In genomic region chr12:103389982-103390381, GRCm38 (mm10) we compare ENCODE assay signal across 11 mouse cellular contexts. TPM values are rescaled to one million over a fixed set of nuclear protein-coding genes. Genes with fewer than 3 reads are reported as not detected.
DNase-seq lines count a peak whose midpoint lies in the region; ATAC-seq lines count a peak whose summit lies in the region.
"Had no signal": no experiment of that assay in that cellular context is flagged by ENCODE, and none has a peak within 500 bp of the region (broad histone marks: within the 10 kb centered on the region; RNA-seq: fewer than 3 reads in every experiment).

No protein-coding gene starts in this region.

- WGBS in heart, embryonic 10.5 days, result 68% methylated on average over 4 of the region's 4 CpGs
- 83% methylated on average over 4 of the region's 4 CpGs for WGBS in limb, embryonic 13.5 days
- WGBS in neural tube, embryonic 15.5 days, result 81% methylated on average over 4 of the region's 4 CpGs

- H3K4me3 ChIP-seq in heart, embryonic 10.5 days, result peak overlapping the region; percentile 76
- no peak overlapping the region for H3K4me3 ChIP-seq in limb, embryonic 13.5 days
- no peak overlapping the region for H3K4me3 ChIP-seq in neural tube, embryonic 15.5 days (replicated peaks)

- H3K4me2 ChIP-seq in limb, embryonic 13.5 days (replicated peaks), result peak overlapping the region; percentile 86
- peak overlapping the region; percentile 82; the same call in 1 of the 2 replicates for H3K4me2 ChIP-seq in neural tube, embryonic 15.5 days

- H3K27ac ChIP-seq in heart, embryonic 10.5 days, result peak overlapping the region; percentile 94
- no peak overlapping the region for H3K27ac ChIP-seq in limb, embryonic 13.5 days
- no peak overlapping the region for H3K27ac ChIP-seq in neural tube, embryonic 15.5 days (replicated peaks)
- H3K27ac ChIP-seq: limb, embryonic 15.5 days had no signal

- no peaks in the 10 kb centered on the region for H3K36me3 ChIP-seq in heart, embryonic 10.5 days
- H3K36me3 ChIP-seq in limb, embryonic 13.5 days, result no peaks in the 10 kb centered on the region
- no peaks in the 10 kb centered on the region for H3K36me3 ChIP-seq in neural tube, embryonic 15.5 days
- H3K36me3 ChIP-seq: hindbrain, embryonic 10.5 days; limb, embryonic 15.5 days had no signal

- no peaks in the 10 kb centered on the region for H3K27me3 ChIP-seq in heart, embryonic 10.5 days (ENCODE audit: insufficient read depth, poor library complexity, severe bottlenecking)
- H3K27me3 ChIP-seq in limb, embryonic 13.5 days, result no peaks in the 10 kb centered on the region
- H3K27me3 ChIP-seq in neural tube, embryonic 15.5 days (replicated peaks), result no peaks in the 10 kb centered on the region
- H3K27me3 ChIP-seq: limb, embryonic 15.5 days had no signal

- intact Hi-C loops in heart, postnatal 25 days (cut with DNase I), result loop anchor here (5.0 kb wide), 1 partner anchor 37 kb away; the partner anchor contains the start of gene Ddx24

- no peaks in the 10 kb centered on the region for H3K9me3 ChIP-seq in heart, embryonic 10.5 days
- H3K9me3 ChIP-seq in limb, embryonic 13.5 days, result no peaks in the 10 kb centered on the region
- no peaks in the 10 kb centered on the region for H3K9me3 ChIP-seq in neural tube, embryonic 15.5 days (replicated peaks)
- H3K9me3 ChIP-seq: hindbrain, embryonic 10.5 days; limb, embryonic 15.5 days had no signal

- peak overlapping the region; percentile 51; the same call in 1 of the 2 replicates for H3K9ac ChIP-seq in limb, embryonic 13.5 days
- H3K9ac ChIP-seq in neural tube, embryonic 15.5 days (replicated peaks), result 0 out of 2 replicates have a peak overlapping the region, but pooled peaks have one; percentile 3
- H3K9ac ChIP-seq: limb, embryonic 15.5 days had no signal

- ATAC-seq in limb, embryonic 13.5 days (ENCODE audit: low FRiP score, low read depth), result no peak
- ATAC-seq in neural tube, embryonic 15.5 days (ENCODE audit: low FRiP score), result no peak

- DNase-seq in heart, embryonic 10.5 days (ENCODE audit: low spot score), result no peak
- no peak for DNase-seq in heart, postnatal 25 days (ENCODE audit: low spot score)
- peak; percentile 28 for DNase-seq in lung, postnatal 25 days (ENCODE audit: low spot score)
- DNase-seq in lung, postnatal 4 days, result no peak
- no peak for DNase-seq in kidney, adult 18-20 months
- no peak for DNase-seq in gastrocnemius, adult 18-20 months (ENCODE audit: low spot score)
- DNase-seq: kidney, postnatal 36 days had no signal

- H3K4me1 ChIP-seq in heart, embryonic 10.5 days, result peaks cover 56% of the 10 kb centered on the region
- peaks cover 13% of the 10 kb centered on the region for H3K4me1 ChIP-seq in limb, embryonic 13.5 days
- peaks cover 21% of the 10 kb centered on the region for H3K4me1 ChIP-seq in neural tube, embryonic 15.5 days

RNA-seq across cellular contexts. Expression of gene Otub2, which starts 1.5 kb away (rescaled TPM):
- polyA plus RNA-seq in heart, embryonic 10.5 days (2016; fragmentation: Nextera tagmentation; extraction: Ambion mirVana), result 22.5 and 26.0 TPM in 2 replicates
- total RNA-seq in heart, postnatal 25 days (2021), result 1 to 10 TPM; 4.4 to 4.9 TPM
- 12.2 and 12.6 TPM in 2 replicates for polyA plus RNA-seq in limb, embryonic 13.5 days (2015; fragmentation: Nextera tagmentation; extraction: Ambion mirVana)
- 20.3 and 23.1 TPM in 2 replicates for polyA plus RNA-seq in neural tube, embryonic 15.5 days (2015; fragmentation: Nextera tagmentation; extraction: Ambion mirVana)
- 10 to 100 TPM; 11.2 to 15.5 TPM for total RNA-seq in gastrocnemius, adult 18-20 months (2021)

RNA-seq across cellular contexts. Expression of gene 9330161L09Rik, which starts 17.6 kb away (rescaled TPM):
- 0.53 and 0.62 TPM in 2 replicates for polyA plus RNA-seq in heart, embryonic 10.5 days (2016; fragmentation: Nextera tagmentation; extraction: Ambion mirVana)
- total RNA-seq in heart, postnatal 25 days (2021), result 1 to 10 TPM; 1.2 to 1.3 TPM
- 0.29 and 0.51 TPM in 2 replicates for polyA plus RNA-seq in limb, embryonic 13.5 days (2015; fragmentation: Nextera tagmentation; extraction: Ambion mirVana)
- 0.36 and 1.1 TPM in 2 replicates for polyA plus RNA-seq in neural tube, embryonic 15.5 days (2015; fragmentation: Nextera tagmentation; extraction: Ambion mirVana)
- 1 to 10 TPM in 1 of 2 experiments, under 1 TPM in 1; 0.62 to 1.1 TPM for total RNA-seq in gastrocnemius, adult 18-20 months (2021)
- polyA plus RNA-seq: hindbrain, embryonic 10.5 days had no signal

RNA-seq across cellular contexts. Expression of gene Asb2, which starts 34.2 kb away (rescaled TPM):
- 152 and 312 TPM in 2 replicates for polyA plus RNA-seq in heart, embryonic 10.5 days (2016; fragmentation: Nextera tagmentation; extraction: Ambion mirVana)
- 100 to 1,000 TPM; 497 to 569 TPM for total RNA-seq in heart, postnatal 25 days (2021)
- polyA plus RNA-seq in limb, embryonic 13.5 days (2015; fragmentation: Nextera tagmentation; extraction: Ambion mirVana), result 6.0 and 6.7 TPM in 2 replicates
- polyA plus RNA-seq in neural tube, embryonic 15.5 days (2015; fragmentation: Nextera tagmentation; extraction: Ambion mirVana), result 2.1 and 3.3 TPM in 2 replicates
- 100 to 1,000 TPM; 852 to 871 TPM for total RNA-seq in gastrocnemius, adult 18-20 months (2021)

RNA-seq across cellular contexts. Expression of gene Ddx24, which starts 35.6 kb away (rescaled TPM):
- 68.4 and 77.5 TPM in 2 replicates for polyA plus RNA-seq in heart, embryonic 10.5 days (2016; fragmentation: Nextera tagmentation; extraction: Ambion mirVana)
- total RNA-seq in heart, postnatal 25 days (2021), result 10 to 100 TPM; 72.1 to 75.9 TPM
- polyA plus RNA-seq in limb, embryonic 13.5 days (2015; fragmentation: Nextera tagmentation; extraction: Ambion mirVana), result 124 and 130 TPM in 2 replicates
- 176 and 181 TPM in 2 replicates for polyA plus RNA-seq in neural tube, embryonic 15.5 days (2015; fragmentation: Nextera tagmentation; extraction: Ambion mirVana)
- total RNA-seq in gastrocnemius, adult 18-20 months (2021), result 10 to 100 TPM; 73.5 to 91.8 TPM

RNA-seq across cellular contexts. Expression of gene Ifi27, which starts 44.0 kb away (rescaled TPM):
- 2.4 and 6.6 TPM in 2 replicates for polyA plus RNA-seq in heart, embryonic 10.5 days (2016; fragmentation: Nextera tagmentation; extraction: Ambion mirVana)
- total RNA-seq in heart, postnatal 25 days (2021), result 10 to 100 TPM; 56.3 to 68.1 TPM
- 19.6 and 22.9 TPM in 2 replicates for polyA plus RNA-seq in limb, embryonic 13.5 days (2015; fragmentation: Nextera tagmentation; extraction: Ambion mirVana)
- polyA plus RNA-seq in neural tube, embryonic 15.5 days (2015; fragmentation: Nextera tagmentation; extraction: Ambion mirVana), result 14.6 and 30.5 TPM in 2 replicates
- total RNA-seq in gastrocnemius, adult 18-20 months (2021), result 10 to 100 TPM; 53.0 to 82.0 TPM

Comparison
In these comparisons a context has a peak if more than half of its experiments do, and no peak if none do; other contexts are left out.
1. RNA of gene Asb2, which starts 34.2 kb away (polyA plus RNA-seq): 152 to 312 TPM in heart, embryonic 10.5 days; 6.0 to 6.7 TPM in limb, embryonic 13.5 days and 2.1 to 3.3 TPM in neural tube, embryonic 15.5 days; every median in the first group is over 10 times any median in the second.